ENCODE assay signal across 8 mouse cellular contexts in genomic region chr2:121507173-121507950, GRCm38 (mm10). TPM values are rescaled to one million over a fixed set of nuclear protein-coding genes. Genes with fewer than 3 reads are reported as not detected.
A peak's percentile ranks its signal among the peaks of the same experiment; 100 is the strongest.
DNase-seq lines count a peak whose midpoint lies in the region; ATAC-seq and TF ChIP-seq lines count a peak whose summit lies in the region.

No protein-coding gene starts in this region.

- H3K4me1 ChIP-seq in kidney, embryonic 15.5 days = peaks cover 23% of the 10 kb centered on the region
- 0 out of 2 replicates have a peak, but pooled peaks cover 2% of the 10 kb centered on the region for H3K4me1 ChIP-seq in bone marrow macrophage, adult 2 months (ENCODE audit: control insufficient read depth, insufficient read depth, low read length)
- peaks cover 8% of the 10 kb centered on the region; the same call in 1 of the 2 replicates for H3K4me1 ChIP-seq in hindbrain, embryonic 14.5 days (replicated peaks; ENCODE audit: control insufficient read depth, insufficient read depth, low read length)
- peaks cover 21% of the 10 kb centered on the region for H3K4me1 ChIP-seq in midbrain, embryonic 15.5 days

- peak overlapping the region; percentile 69 for H3K9ac ChIP-seq in kidney, embryonic 15.5 days
- peak overlapping the region; percentile 68 for H3K9ac ChIP-seq in hindbrain, embryonic 14.5 days
- peak overlapping the region; percentile 63 for H3K9ac ChIP-seq in midbrain, embryonic 15.5 days

- peak overlapping the region; percentile 67 for H3K4me3 ChIP-seq in kidney, embryonic 15.5 days (replicated peaks)
- H3K4me3 ChIP-seq in bone marrow macrophage, adult 2 months (ENCODE audit: insufficient read depth, low read length) = peak overlapping the region; percentile 81
- peak overlapping the region; percentile 56 for H3K4me3 ChIP-seq in hindbrain, embryonic 14.5 days (replicated peaks; ENCODE audit: low read length)
- H3K4me3 ChIP-seq in midbrain, embryonic 15.5 days = peak overlapping the region; percentile 69

- no peaks in the 10 kb centered on the region for H3K27me3 ChIP-seq in kidney, embryonic 15.5 days
- no peaks in the 10 kb centered on the region for H3K27me3 ChIP-seq in hindbrain, embryonic 14.5 days (ENCODE audit: control insufficient read depth, insufficient read depth, low read length)
- no peaks in the 10 kb centered on the region for H3K27me3 ChIP-seq in midbrain, embryonic 15.5 days (replicated peaks)

- H3K27ac ChIP-seq in kidney, embryonic 15.5 days = no peak overlapping the region
- no peak overlapping the region for H3K27ac ChIP-seq in bone marrow macrophage, adult 2 months (ENCODE audit: insufficient read depth, low read depth, low read length)
- H3K27ac ChIP-seq in hindbrain, embryonic 14.5 days = no peak overlapping the region
- H3K27ac ChIP-seq in midbrain, embryonic 15.5 days = no peak overlapping the region

- TF ChIP-seq CTCF in bone marrow macrophage, adult 2 months (IDR thresholded peaks at IDR 0.05; ENCODE audit: low read depth, low read length) = no peak

- H3K4me2 ChIP-seq in kidney, embryonic 15.5 days = peak overlapping the region; percentile 67
- peak overlapping the region; percentile 76 for H3K4me2 ChIP-seq in hindbrain, embryonic 14.5 days (replicated peaks)
- H3K4me2 ChIP-seq in midbrain, embryonic 15.5 days = peak overlapping the region; percentile 73

- 10% methylated on average over 12 of the region's 12 CpGs for WGBS in kidney, embryonic 15.5 days
- WGBS in hindbrain, embryonic 14.5 days = 28% methylated on average over 12 of the region's 12 CpGs
- 12% methylated on average over 12 of the region's 12 CpGs for WGBS in midbrain, embryonic 15.5 days

- no peak for TF ChIP-seq POLR2A in bone marrow macrophage, adult 2 months (IDR thresholded peaks at IDR 0.05; ENCODE audit: borderline replicate concordance, low read depth, low read length)

- no peaks in the 10 kb centered on the region for H3K9me3 ChIP-seq in kidney, embryonic 15.5 days (replicated peaks)
- no peaks in the 10 kb centered on the region for H3K9me3 ChIP-seq in hindbrain, embryonic 14.5 days (ENCODE audit: control insufficient read depth, low read length)
- H3K9me3 ChIP-seq in midbrain, embryonic 15.5 days = no peaks in the 10 kb centered on the region

- no peak for DNase-seq in kidney, postnatal 36 days
- no peak for DNase-seq in hindbrain, embryonic 14.5 days (ENCODE audit: low spot score)
- DNase-seq in thymus, postnatal 4 days = no peak
- no peak for DNase-seq in kidney, adult 9 months
- DNase-seq in frontal cortex, adult 2 months (ENCODE audit: extremely low spot score in 1 of 2, low spot score in 1 of 2) = no peak

- peaks cover 22% of the 10 kb centered on the region for H3K36me3 ChIP-seq in kidney, embryonic 15.5 days
- peaks cover 10% of the 10 kb centered on the region for H3K36me3 ChIP-seq in hindbrain, embryonic 14.5 days (replicated peaks; ENCODE audit: control insufficient read depth, insufficient read depth)
- no peaks in the 10 kb centered on the region for H3K36me3 ChIP-seq in midbrain, embryonic 15.5 days (replicated peaks)

- ATAC-seq in kidney, embryonic 15.5 days (replicated peaks; ENCODE audit: low FRiP score) = no peak
- ATAC-seq in hindbrain, embryonic 14.5 days (ENCODE audit: low FRiP score) = no peak
- ATAC-seq in midbrain, embryonic 15.5 days (replicated peaks) = no peak

RNA-seq across cellular contexts. Expression of gene Wdr76, which starts 0.8 kb away (rescaled TPM):
- polyA plus RNA-seq in kidney, embryonic 15.5 days (2015; fragmentation: Nextera tagmentation; extraction: Ambion mirVana) = 9.3 and 9.7 TPM in 2 replicates
- 10.9 and 11.3 TPM in 2 replicates for polyA plus RNA-seq in bone marrow macrophage, adult 2 months (2012; ENCODE audit: insufficient read depth, insufficient read length, missing spikeins)
- polyA plus RNA-seq in hindbrain, embryonic 14.5 days (2014; fragmentation: Nextera tagmentation; extraction: Ambion mirVana) = 3.2 and 3.8 TPM in 2 replicates
- polyA plus RNA-seq in midbrain, embryonic 15.5 days (2015; fragmentation: Nextera tagmentation; extraction: Ambion mirVana) = 4.5 and 4.8 TPM in 2 replicates
- 3.5 and 4.2 TPM in 2 replicates for polyA plus RNA-seq in frontal cortex, adult 2 months (2012; rRNA removed)

RNA-seq across cellular contexts. Expression of gene Mfap1a, which starts 0.9 kb away (rescaled TPM):
- 28.2 and 29.4 TPM in 2 replicates for polyA plus RNA-seq in kidney, embryonic 15.5 days (2015; fragmentation: Nextera tagmentation; extraction: Ambion mirVana)
- polyA plus RNA-seq in bone marrow macrophage, adult 2 months (2012; ENCODE audit: insufficient read depth, insufficient read length, missing spikeins) = 24.8 and 25.4 TPM in 2 replicates
- polyA plus RNA-seq in hindbrain, embryonic 14.5 days (2014; fragmentation: Nextera tagmentation; extraction: Ambion mirVana) = 23.1 and 25.3 TPM in 2 replicates
- 33.1 and 33.6 TPM in 2 replicates for polyA plus RNA-seq in midbrain, embryonic 15.5 days (2015; fragmentation: Nextera tagmentation; extraction: Ambion mirVana)
- polyA plus RNA-seq in frontal cortex, adult 2 months (2012; rRNA removed) = 19.4 and 19.9 TPM in 2 replicates

RNA-seq across cellular contexts. Expression of gene Mfap1b, which starts 33.5 kb away (rescaled TPM):
- 53.7 and 54.3 TPM in 2 replicates for polyA plus RNA-seq in kidney, embryonic 15.5 days (2015; fragmentation: Nextera tagmentation; extraction: Ambion mirVana)
- 44.4 and 47.3 TPM in 2 replicates for polyA plus RNA-seq in bone marrow macrophage, adult 2 months (2012; ENCODE audit: insufficient read depth, insufficient read length, missing spikeins)
- 65.0 and 69.0 TPM in 2 replicates for polyA plus RNA-seq in hindbrain, embryonic 14.5 days (2014; fragmentation: Nextera tagmentation; extraction: Ambion mirVana)
- polyA plus RNA-seq in midbrain, embryonic 15.5 days (2015; fragmentation: Nextera tagmentation; extraction: Ambion mirVana) = 77.3 and 77.5 TPM in 2 replicates
- 36.0 and 38.5 TPM in 2 replicates for polyA plus RNA-seq in frontal cortex, adult 2 months (2012; rRNA removed)

RNA-seq across cellular contexts. Expression of gene Serinc4, which starts 50.8 kb away (rescaled TPM):
- 0.06 and 0.10 TPM in 2 replicates for polyA plus RNA-seq in kidney, embryonic 15.5 days (2015; fragmentation: Nextera tagmentation; extraction: Ambion mirVana)
- polyA plus RNA-seq in bone marrow macrophage, adult 2 months (2012; ENCODE audit: insufficient read depth, insufficient read length, missing spikeins) = not detected in 2 replicates
- polyA plus RNA-seq in hindbrain, embryonic 14.5 days (2014; fragmentation: Nextera tagmentation; extraction: Ambion mirVana) = 0.68 and 0.96 TPM in 2 replicates
- 2.2 and 2.4 TPM in 2 replicates for polyA plus RNA-seq in midbrain, embryonic 15.5 days (2015; fragmentation: Nextera tagmentation; extraction: Ambion mirVana)
- 0.55 and 1.4 TPM in 2 replicates for polyA plus RNA-seq in frontal cortex, adult 2 months (2012; rRNA removed)

RNA-seq across cellular contexts. Expression of gene Hypk, which starts 54.3 kb away (rescaled TPM):
- polyA plus RNA-seq in kidney, embryonic 15.5 days (2015; fragmentation: Nextera tagmentation; extraction: Ambion mirVana) = 119 and 120 TPM in 2 replicates
- polyA plus RNA-seq in bone marrow macrophage, adult 2 months (2012; ENCODE audit: insufficient read depth, insufficient read length, missing spikeins) = 44.7 and 69.0 TPM in 2 replicates
- 71.9 and 90.2 TPM in 2 replicates for polyA plus RNA-seq in hindbrain, embryonic 14.5 days (2014; fragmentation: Nextera tagmentation; extraction: Ambion mirVana)
- 106 and 112 TPM in 2 replicates for polyA plus RNA-seq in midbrain, embryonic 15.5 days (2015; fragmentation: Nextera tagmentation; extraction: Ambion mirVana)
- polyA plus RNA-seq in frontal cortex, adult 2 months (2012; rRNA removed) = 35.6 and 35.9 TPM in 2 replicates
